Mouse (Mus musculus) erythroblast, embryonic 14.5 days (primary cell): Measurements from ENCODE around the gene Pms2. TPM values are rescaled to one million over a fixed set of nuclear protein-coding genes. Genes with fewer than 3 reads are reported as not detected.

ENCODE experiments used
- H3K27me3 ChIP-seq: 2 replicates; pipeline ENCODE4 v1.6.1; 2012; ENCODE audit warnings: inconsistent platforms; ENCODE audit not compliant: control insufficient read depth
- H3K36me3 ChIP-seq: 2 replicates; pipeline ENCODE4 v1.6.1; 2012; ENCODE audit warnings: mild to moderate bottlenecking, inconsistent platforms; ENCODE audit not compliant: control insufficient read depth
- H3K4me1 ChIP-seq: 2 replicates; pipeline ENCODE4 v1.6.1; 2012; ENCODE audit warnings: inconsistent platforms; ENCODE audit not compliant: control insufficient read depth
- H3K4me3 ChIP-seq: replicated peaks from 2 replicates; pipeline ENCODE3; 2012; ENCODE audit warnings: moderate library complexity, mild to moderate bottlenecking, inconsistent platforms
- H3K9me3 ChIP-seq: 2 replicates; pipeline ENCODE4 v1.6.1; 2012; ENCODE audit warnings: low read length, inconsistent platforms, mixed read lengths; ENCODE audit not compliant: control insufficient read depth
- GATA1 ChIP-seq: IDR thresholded peaks from 2 replicates; pipeline ENCODE4 v1.6.1; 2012; ENCODE audit warnings: low read length, inconsistent platforms, mixed read lengths
- TAL1 ChIP-seq: IDR thresholded peaks from 3 replicates; pipeline ENCODE4 v1.6.1; 2012; ENCODE audit warnings: low read length, inconsistent platforms, mixed read lengths
- polyA plus RNA-seq: library from polyadenylated mRNA; stranded (reverse); fragments of >175 nt; gene quantifications from 2 replicates; pipeline ENCODE4 v1.2.3, GENCODE M21; 2012

The Pms2 gene
- polyA plus RNA-seq, 1 experiment = 0.28 TPM

DNA sequence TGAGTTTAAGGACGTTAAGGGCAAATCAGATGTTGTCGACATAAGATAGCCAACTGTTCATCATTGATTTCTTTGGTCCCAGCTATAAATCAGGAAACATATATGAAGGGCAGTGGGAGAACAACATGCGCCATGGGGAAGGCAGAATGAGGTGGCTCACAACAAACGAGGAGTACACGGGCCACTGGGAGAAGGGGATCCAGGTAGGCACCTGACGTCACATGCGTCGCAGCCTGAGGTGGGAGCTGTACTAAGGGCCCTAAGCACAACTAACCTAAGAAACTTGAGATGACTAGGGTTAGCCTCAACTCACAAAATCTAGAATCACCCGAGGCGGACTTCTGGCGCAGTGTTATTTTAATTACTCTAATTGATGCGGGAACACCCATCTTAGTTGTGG, 38.6 kb downstream of the Pms2 start:
- H3K36me3 ChIP-seq = no peaks in the 10 kb centered on the region
- H3K27me3 ChIP-seq = peaks cover 4% of the 10 kb centered on the region; the same call in 1 of the 2 replicates
- TF ChIP-seq TAL1 = no peak
- no peak for TF ChIP-seq GATA1
- H3K4me1 ChIP-seq = no peaks in the 10 kb centered on the region
- no peaks in the 10 kb centered on the region for H3K9me3 ChIP-seq
- no peak overlapping the region for H3K4me3 ChIP-seq

DNA sequence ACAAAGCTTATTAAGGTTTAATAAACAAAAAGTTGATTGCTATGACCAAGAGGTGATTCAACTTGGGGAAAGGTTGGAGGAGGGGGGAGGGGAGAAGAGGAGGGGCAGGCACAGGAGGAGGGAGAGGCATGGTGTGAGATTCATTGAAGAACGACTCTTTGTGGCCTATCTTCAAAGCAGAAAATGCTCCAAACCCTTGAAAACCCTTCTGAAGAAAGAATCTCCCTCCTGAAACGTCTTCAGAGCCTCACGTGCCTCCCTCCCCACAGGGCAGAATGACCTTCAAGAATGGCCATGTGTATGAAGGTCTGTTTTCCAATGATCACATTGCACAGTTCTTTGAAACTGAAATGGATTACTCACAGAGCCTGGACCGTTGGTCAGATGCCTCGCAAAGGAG, 40.3 kb downstream of the Pms2 start:
- Histone ChIP-seq H3K9me3 (no peaks in the 10 kb centered on the region), H3K4me3 (no peak overlapping the region), H3K36me3 (no peaks in the 10 kb centered on the region), H3K4me1 (no peaks in the 10 kb centered on the region), H3K27me3 (no peaks in the 10 kb centered on the region)
- no peak for TF ChIP-seq GATA1
- no peak for TF ChIP-seq TAL1

DNA sequence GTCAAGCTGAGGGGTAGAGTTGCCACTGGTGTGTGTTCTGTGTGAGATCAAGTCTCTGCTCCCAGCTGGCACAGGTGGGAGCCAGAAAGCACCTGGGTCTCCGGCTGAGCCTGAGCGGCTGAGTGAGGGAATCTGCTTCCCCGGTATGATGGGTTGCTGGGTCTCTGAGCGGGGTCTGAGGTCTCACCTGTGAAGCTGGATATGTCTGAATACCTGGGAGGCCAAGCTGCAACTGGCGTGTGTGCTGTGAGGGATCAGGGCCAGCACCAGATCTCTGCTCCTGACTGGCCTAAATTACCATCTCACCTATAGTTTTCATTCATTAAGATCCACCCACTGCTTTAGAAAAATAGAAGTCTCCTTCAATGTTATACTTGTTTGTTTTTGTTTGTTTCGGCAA, 47.3 kb downstream of the Pms2 start:
- peaks cover 3% of the 10 kb centered on the region; the same call in 1 of the 2 replicates for H3K27me3 ChIP-seq
- no peaks in the 10 kb centered on the region for H3K4me1 ChIP-seq
- peaks cover 6% of the 10 kb centered on the region for H3K9me3 ChIP-seq
- H3K36me3 ChIP-seq = no peaks in the 10 kb centered on the region
- H3K4me3 ChIP-seq = no peak overlapping the region
- TF ChIP-seq TAL1 = no peak
- TF ChIP-seq GATA1 = no peak

DNA sequence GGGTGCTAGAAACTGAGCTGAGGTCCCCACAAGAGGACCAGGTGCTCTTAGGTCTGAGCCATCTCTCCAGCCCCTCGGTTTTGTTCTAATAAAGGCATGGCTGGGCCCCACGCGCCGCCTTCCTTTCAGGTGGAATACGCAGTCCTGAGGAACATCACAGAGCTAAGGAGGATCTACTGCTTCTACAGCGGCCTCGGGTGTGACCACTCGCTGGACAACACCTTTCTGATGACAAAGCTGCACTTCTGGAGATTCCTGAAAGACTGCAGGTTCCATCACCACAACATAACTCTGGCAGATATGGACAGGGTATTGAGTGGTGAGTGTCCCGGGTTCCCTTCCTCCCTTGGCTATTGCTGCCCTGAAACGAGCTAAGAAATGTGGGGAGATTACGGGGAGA, 49.8 kb downstream of the Pms2 start:
- no peaks in the 10 kb centered on the region for H3K4me1 ChIP-seq
- H3K4me3 ChIP-seq = no peak overlapping the region
- TF ChIP-seq TAL1 = no peak
- TF ChIP-seq GATA1 = no peak
- no peaks in the 10 kb centered on the region for H3K36me3 ChIP-seq
- H3K27me3 ChIP-seq = peaks cover 5% of the 10 kb centered on the region
- H3K9me3 ChIP-seq = peaks cover 6% of the 10 kb centered on the region

DNA sequence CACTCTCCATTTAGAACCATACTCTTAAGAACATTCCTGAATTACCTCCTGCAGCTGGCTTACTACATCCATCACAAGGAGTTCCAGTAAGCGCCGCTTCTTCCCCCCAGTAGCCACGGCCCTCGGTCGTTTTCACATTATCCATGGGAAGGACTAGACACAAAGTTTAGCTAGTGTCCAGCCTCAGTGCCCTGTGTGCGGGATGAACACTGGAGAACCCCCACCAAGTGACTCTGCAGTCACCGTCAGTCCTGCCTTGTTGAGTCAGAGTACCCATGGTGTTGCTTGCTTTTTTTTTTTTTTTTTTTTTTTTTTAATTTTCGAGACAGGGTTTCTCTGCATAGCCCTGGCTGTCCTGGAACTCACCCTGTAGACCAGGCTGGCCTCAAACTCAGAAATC, 51.4 kb downstream of the Pms2 start:
- TF ChIP-seq GATA1 (no peak), TAL1 (no peak)
- Histone ChIP-seq H3K4me1 (no peaks in the 10 kb centered on the region), H3K4me3 (no peak overlapping the region), H3K9me3 (peaks cover 2% of the 10 kb centered on the region; the same call in 1 of the 2 replicates), H3K36me3 (no peaks in the 10 kb centered on the region), H3K27me3 (peaks cover 8% of the 10 kb centered on the region)

DNA sequence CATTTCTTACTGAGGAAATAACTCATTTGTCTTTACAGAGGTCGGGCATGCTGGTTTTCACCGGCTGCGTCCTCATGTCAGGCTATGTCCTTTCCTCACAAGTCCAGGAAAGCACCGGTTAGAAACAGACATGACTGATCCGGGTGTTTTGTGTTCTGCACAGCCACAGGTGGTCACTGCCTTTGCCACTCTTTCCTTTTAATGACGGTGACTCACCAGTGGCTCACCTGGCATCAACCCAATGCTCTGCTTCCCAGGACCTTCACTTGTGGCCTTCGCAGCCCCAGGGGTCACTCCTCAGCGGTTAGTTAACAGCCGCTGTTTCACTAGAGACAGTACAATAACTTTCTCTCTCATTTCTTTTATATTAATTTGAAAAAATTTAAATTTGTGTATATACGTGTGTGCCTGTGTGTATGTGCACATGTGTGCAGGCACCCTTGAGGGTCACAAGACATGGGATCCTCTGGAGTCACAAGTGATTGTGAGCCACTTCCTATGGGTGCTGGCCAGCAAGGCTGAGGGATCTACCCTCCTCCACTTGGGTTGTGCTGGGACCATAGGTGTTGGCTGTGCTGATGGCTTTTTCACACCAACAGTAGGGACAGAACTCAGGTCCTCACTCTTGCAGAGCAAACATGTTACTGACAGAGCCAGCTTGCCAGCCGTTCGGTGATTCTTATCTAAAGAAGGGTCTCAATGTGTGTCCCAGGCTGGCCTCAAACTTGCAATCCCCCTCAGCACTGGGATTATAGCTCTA, 56.0 kb downstream of the Pms2 start:
- Histone ChIP-seq H3K4me3 (no peak overlapping the region), H3K27me3 (peaks cover 5% of the 10 kb centered on the region), H3K4me1 (no peaks in the 10 kb centered on the region), H3K36me3 (no peaks in the 10 kb centered on the region), H3K9me3 (no peaks in the 10 kb centered on the region)
- TF ChIP-seq TAL1 = no peak
- TF ChIP-seq GATA1 = no peak

DNA sequence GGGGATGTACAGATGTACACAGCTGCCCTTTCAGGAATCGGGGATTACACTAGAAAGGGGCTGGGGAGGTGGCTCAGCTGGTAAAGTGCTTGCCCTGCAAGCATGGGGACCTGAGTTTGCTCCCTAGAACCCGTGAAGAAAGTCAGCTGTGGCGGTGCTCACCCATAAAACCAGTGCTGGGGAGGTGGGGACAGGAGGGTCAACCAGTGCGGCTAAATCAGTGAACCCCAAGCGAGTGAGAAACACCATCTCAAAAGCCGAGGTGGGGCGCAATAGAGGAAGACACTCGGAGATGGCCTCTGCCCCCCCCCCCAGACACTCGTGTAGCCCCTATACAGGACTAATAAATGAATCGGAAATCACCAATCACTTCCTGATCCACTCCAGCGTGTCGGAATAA, 56.9 kb downstream of the Pms2 start:
- Histone ChIP-seq H3K4me1 (no peaks in the 10 kb centered on the region; the same call in 1 of the 2 replicates), H3K4me3 (no peak overlapping the region), H3K36me3 (no peaks in the 10 kb centered on the region), H3K27me3 (peaks cover 5% of the 10 kb centered on the region), H3K9me3 (no peaks in the 10 kb centered on the region)
- TF ChIP-seq TAL1 (no peak), GATA1 (no peak)

DNA sequence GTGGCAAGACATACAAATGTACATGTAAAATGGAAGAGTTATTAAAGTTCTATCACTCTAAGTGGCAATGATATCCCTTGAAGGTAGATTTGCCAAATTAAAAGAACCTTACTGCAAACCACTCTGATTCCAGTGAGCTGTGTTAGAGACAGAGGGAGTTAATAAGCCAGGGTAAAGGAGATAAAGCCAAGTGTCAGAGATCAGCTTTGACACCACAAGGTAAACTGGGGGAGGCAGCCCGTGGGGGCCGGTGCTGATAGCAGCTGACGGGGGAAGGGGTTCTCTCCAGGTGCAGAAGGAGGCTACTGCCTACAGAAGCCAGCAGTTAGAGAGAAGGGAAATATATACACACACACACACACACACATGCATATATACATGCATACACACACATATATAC, 62.9 kb downstream of the Pms2 start:
- no peaks in the 10 kb centered on the region for H3K27me3 ChIP-seq
- H3K36me3 ChIP-seq = no peaks in the 10 kb centered on the region; the same call in 1 of the 2 replicates
- H3K4me1 ChIP-seq = peaks cover 57% of the 10 kb centered on the region
- peaks cover 3% of the 10 kb centered on the region for H3K9me3 ChIP-seq
- TF ChIP-seq TAL1 (no peak), GATA1 (no peak)
- H3K4me3 ChIP-seq = no peak overlapping the region

DNA sequence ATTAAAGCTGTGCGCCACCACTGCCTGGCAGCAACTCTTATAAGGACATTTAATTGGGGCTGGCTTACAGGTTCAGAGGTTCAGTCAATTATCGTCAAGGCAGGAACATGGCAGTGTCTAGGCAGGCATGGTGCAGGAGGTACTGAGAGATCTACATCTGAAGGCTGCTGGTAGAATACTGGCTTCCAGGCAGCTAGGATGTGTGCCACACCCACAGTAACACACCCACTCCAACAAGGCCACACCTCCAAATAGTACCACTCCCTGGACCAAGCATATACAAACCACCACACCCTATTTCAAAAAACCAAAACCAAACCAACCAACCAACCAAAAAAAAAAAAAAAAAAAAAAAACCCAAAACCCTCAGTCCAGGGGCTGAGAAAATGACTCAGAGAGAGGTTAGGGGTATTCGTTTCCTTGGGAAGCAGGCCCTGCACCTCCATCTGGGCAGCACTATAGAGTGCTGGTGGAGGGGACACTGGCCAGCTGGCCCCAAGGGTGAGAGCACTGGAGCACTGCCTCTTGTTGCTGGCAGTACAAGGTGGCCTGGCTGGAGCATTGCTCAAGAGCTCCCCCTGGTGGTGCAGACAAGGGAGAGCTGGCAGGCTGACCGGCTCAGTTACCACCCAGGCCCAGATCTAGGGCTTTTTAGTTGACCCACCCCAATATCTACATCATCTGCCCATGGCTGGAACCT, 65.3 kb downstream of the Pms2 start:
- Histone ChIP-seq H3K36me3 (no peaks in the 10 kb centered on the region; the same call in 1 of the 2 replicates), H3K4me3 (peak overlapping the region; percentile 31), H3K9me3 (peaks cover 3% of the 10 kb centered on the region), H3K4me1 (peaks cover 73% of the 10 kb centered on the region), H3K27me3 (no peaks in the 10 kb centered on the region)
- TF ChIP-seq GATA1 = no peak
- TF ChIP-seq TAL1 = no peak
